Mouse (Mus musculus) cortical plate, adult 2 months (tissue): Measurements from ENCODE around the gene Foxp1.

Experiments used
- CTCF ChIP-seq: fragments of 200-500 bp; IDR thresholded peaks from 2 replicates; pipeline ENCODE4 v1.5.1; 2011; ENCODE audit warnings: mild to moderate bottlenecking, control low read depth, low read length; ENCODE audit not compliant: insufficient read depth; ENCODE audit errors: extremely low read depth
- POLR2A ChIP-seq: fragments of 200-500 bp; IDR thresholded peaks from 2 replicates; pipeline ENCODE4 v1.6.1; 2011; ENCODE audit warnings: mild to moderate bottlenecking, low read length, control low read depth; ENCODE audit not compliant: insufficient read depth; ENCODE audit errors: extremely low read depth

DNA sequence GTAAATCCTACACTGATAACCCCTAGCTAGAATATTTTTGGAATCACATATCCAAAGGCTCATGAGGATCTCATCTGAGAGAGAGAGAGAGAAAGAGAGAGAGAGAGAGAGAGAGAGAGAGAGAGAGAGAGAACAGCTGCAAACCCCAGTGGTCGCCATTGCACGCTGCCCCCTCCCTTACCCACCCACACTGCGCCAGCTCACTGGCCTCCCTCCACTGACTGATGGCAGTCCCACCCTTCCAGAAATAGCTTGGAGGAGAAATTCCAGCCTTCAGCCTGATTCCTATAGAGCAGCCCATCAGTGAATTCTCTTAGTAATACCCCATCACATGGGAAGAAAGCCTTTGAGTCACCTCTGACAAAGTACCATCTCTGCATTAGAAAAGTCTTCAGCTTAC lies 271.3 kb downstream of the Foxp1 start:
- TF ChIP-seq POLR2A (no peak), CTCF (no peak)
